Mouse (Mus musculus) ES-E14 (cell line): ENCODE measurements at regions not wholly inside any gene's neighbourhood (a gene's known extent, or its start where the extent isn't known, plus 50 kb on each side); places are given as distances from the start of the nearest gene placed in this dataset.

Source experiments
- DNase-seq: peaks from one replicate; pipeline ENCODE4 v3.0.0-alpha.2; 2013; ENCODE audit warnings: low read depth, low spot score
- H3K27ac ChIP-seq: 2 replicates; pipeline ENCODE4 v1.5.1; 2012; ENCODE audit warnings: low read depth, mild to moderate bottlenecking, low read length, moderate library complexity, mixed read lengths; ENCODE audit not compliant: poor library complexity, insufficient read depth, severe bottlenecking
- H3K36me3 ChIP-seq: 2 replicates; pipeline ENCODE4 v1.6.1; 2012; ENCODE audit warnings: mild to moderate bottlenecking, low read length, moderate library complexity, mixed read lengths; ENCODE audit not compliant: control insufficient read depth, poor library complexity, insufficient read depth, severe bottlenecking
- H3K4me1 ChIP-seq, 2 experiments: fragments of 150-350 bp in 1 of 2; sonication (generic) in 1 of 2; 2 replicates each; pipeline ENCODE4 v1.6.1; 2012; ENCODE audit warnings: low read length in 2 of 2, mild to moderate bottlenecking in 1 of 2, mixed read lengths in 1 of 2; ENCODE audit not compliant: control insufficient read depth in 2 of 2, insufficient read depth in 2 of 2, poor library complexity in 1 of 2
- H3K4me3 ChIP-seq, 2 experiments: fragments of 150-350 bp in 1 of 2; sonication (generic) in 1 of 2; 2 replicates each; pipeline ENCODE4 v1.5.1; 2012; ENCODE audit warnings: low read length in 2 of 2, low read depth in 1 of 2, mild to moderate bottlenecking in 1 of 2, mixed read lengths in 1 of 2; ENCODE audit not compliant: insufficient read depth in 1 of 2, poor library complexity in 1 of 2, severe bottlenecking in 1 of 2
- H3K9ac ChIP-seq: 2 replicates; pipeline ENCODE4 v1.6.1; 2012; ENCODE audit warnings: low read depth, mild to moderate bottlenecking, low read length, mixed read lengths; ENCODE audit not compliant: poor library complexity, insufficient read depth, severe bottlenecking
- H3K9me3 ChIP-seq: fragments of 150-350 bp; sonication (generic); 2 replicates; pipeline ENCODE4 v1.6.1; 2012; ENCODE audit warnings: low read depth, mild to moderate bottlenecking, low read length; ENCODE audit not compliant: control insufficient read depth, insufficient read depth
- CHD2 ChIP-seq: IDR thresholded peaks from 2 replicates; pipeline ENCODE4 v1.6.1; 2014; ENCODE audit warnings: mild to moderate bottlenecking, low read depth, low read length, inconsistent platforms
- HCFC1 ChIP-seq: IDR thresholded peaks from 2 replicates; pipeline ENCODE4 v1.6.1; 2012; ENCODE audit warnings: low read length, inconsistent platforms, borderline replicate concordance; ENCODE audit not compliant: insufficient read depth
- MAFK ChIP-seq: IDR thresholded peaks from 2 replicates; pipeline ENCODE4 v1.6.1; 2014; ENCODE audit warnings: mild to moderate bottlenecking, low read depth, low read length, inconsistent platforms; ENCODE audit not compliant: insufficient read depth
- ZC3H11A ChIP-seq: IDR thresholded peaks from 2 replicates; pipeline ENCODE4 v1.6.1; 2012; ENCODE audit warnings: low read depth, mild to moderate bottlenecking, inconsistent platforms, low read length, borderline replicate concordance
- ZNF384 ChIP-seq: IDR thresholded peaks from 2 replicates; pipeline ENCODE4 v1.6.1; 2012; ENCODE audit warnings: low read depth, low read length, inconsistent platforms
- in situ Hi-C, 2 experiments: fragments of 600-800 bp; cut with MboI; formaldehyde crosslinking; loops; one replicate each; pipeline ENCODE4 v1.15.1; 2025; ENCODE audit warnings: low sequenced_read_pairs in 2 of 2, inconsistent platforms in 1 of 2; ENCODE audit not compliant: unreplicated experiment in 2 of 2

DNA sequence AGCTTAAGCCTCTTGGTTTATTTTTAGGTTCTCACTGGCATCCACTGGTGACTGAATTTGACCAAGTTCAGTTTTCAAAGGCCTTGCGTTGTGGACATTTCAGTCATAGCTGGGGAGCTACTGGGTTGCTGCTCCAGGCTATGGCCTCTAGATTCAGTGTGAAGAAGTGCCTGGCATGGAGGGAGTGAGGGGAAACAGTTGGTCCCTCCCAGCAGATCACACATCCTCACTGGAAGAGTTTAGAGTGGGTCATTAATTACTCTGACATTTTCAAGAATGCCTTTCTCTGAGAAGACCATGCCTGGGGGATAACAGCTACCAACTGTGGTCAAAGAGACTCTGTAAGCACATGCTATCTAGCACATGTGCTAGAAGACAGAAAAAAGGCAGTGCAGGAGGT is 199.3 kb downstream of the Gm19410 start:
- DNase-seq, result no peak
- H3K36me3 ChIP-seq, result no peaks in the 10 kb centered on the region
- in situ Hi-C loops, result no loop called here
- no peak overlapping the region for H3K4me3 ChIP-seq
- no peaks in the 10 kb centered on the region for H3K9me3 ChIP-seq
- peaks cover 0 to 2% of the 10 kb centered on the region in 2 experiments; a peak in 1 of 4 replicates for H3K4me1 ChIP-seq
- TF ChIP-seq HCFC1, result no peak
- no peak for TF ChIP-seq ZC3H11A
- TF ChIP-seq ZNF384, result no peak
- TF ChIP-seq MAFK, result no peak
- no peak for TF ChIP-seq CHD2
- H3K9ac ChIP-seq, result no peak overlapping the region
- no peak overlapping the region for H3K27ac ChIP-seq

GRCm38 (mm10) chr8:35968341-35968740 is 202.8 kb downstream of the Gm19410 start:
- Histone ChIP-seq H3K36me3 (no peaks in the 10 kb centered on the region), H3K4me1 (peaks cover 0 to 2% of the 10 kb centered on the region in 2 experiments; a peak in 1 of 4 replicates), H3K9me3 (no peaks in the 10 kb centered on the region), H3K27ac (no peak overlapping the region), H3K4me3 (no peak overlapping the region), H3K9ac (no peak overlapping the region)
- DNase-seq, result no peak
- no peak for TF ChIP-seq ZC3H11A
- TF ChIP-seq HCFC1, result no peak
- no peak for TF ChIP-seq MAFK
- no peak for TF ChIP-seq ZNF384
- TF ChIP-seq CHD2, result no peak
- in situ Hi-C loops, result no loop called here

DNA sequence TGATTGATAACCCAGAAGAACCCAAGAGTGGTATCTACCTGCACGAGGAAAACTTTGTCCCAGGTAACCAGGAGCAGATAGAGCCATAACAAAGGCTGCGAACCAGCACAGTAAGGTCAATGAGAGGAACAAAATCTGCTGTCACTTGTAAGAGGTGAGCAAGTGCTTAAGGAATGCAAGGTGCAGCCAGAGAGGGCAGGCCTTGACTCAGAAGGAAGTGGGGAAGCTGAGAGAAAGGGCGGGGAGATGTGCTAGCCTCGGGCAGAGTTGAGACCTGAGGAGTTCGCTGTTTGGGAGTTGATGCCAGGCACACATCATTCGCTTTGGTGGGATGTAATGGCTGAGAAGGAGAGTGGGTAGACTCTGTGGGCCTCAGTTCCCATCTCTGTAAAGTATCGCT is 205.5 kb downstream of the Gm19410 start:
- H3K9me3 ChIP-seq, result no peaks in the 10 kb centered on the region
- H3K4me1 ChIP-seq, result peaks cover 0 to 2% of the 10 kb centered on the region in 2 experiments; a peak in 1 of 4 replicates
- no peak for TF ChIP-seq HCFC1
- TF ChIP-seq CHD2, result no peak
- no peak for TF ChIP-seq MAFK
- no peak for TF ChIP-seq ZNF384
- no peak for TF ChIP-seq ZC3H11A
- no peaks in the 10 kb centered on the region for H3K36me3 ChIP-seq
- no peak overlapping the region for H3K9ac ChIP-seq
- no peak for DNase-seq
- no peak overlapping the region for H3K27ac ChIP-seq
- H3K4me3 ChIP-seq, result no peak overlapping the region
- in situ Hi-C loops, result no loop called here

- Histone ChIP-seq H3K4me3 (no peak overlapping the region), H3K9me3 (no peaks in the 10 kb centered on the region), H3K27ac (no peak overlapping the region), H3K36me3 (no peaks in the 10 kb centered on the region), H3K4me1 (no peaks in the 10 kb centered on the region), H3K9ac (no peak overlapping the region; the same call in 1 of the 2 replicates)
- TF ChIP-seq HCFC1, result no peak
- no peak for TF ChIP-seq MAFK
- no peak for TF ChIP-seq CHD2
- TF ChIP-seq ZC3H11A, result no peak
- no peak for TF ChIP-seq ZNF384
- no peak for DNase-seq
- in situ Hi-C loops, result no loop called here
These were observed 208.9 kb downstream of the Gm19410 start for GRCm38 (mm10) chr8:35974323-35975029.
